Mouse (Mus musculus) intestine, embryonic 15.5 days (tissue): Measurements from ENCODE around the gene Trim8. TPM values are rescaled to one million over a fixed set of nuclear protein-coding genes. Genes with fewer than 3 reads are reported as not detected.

Experiments used
- ATAC-seq: fragments of 200-750 bp; cut with Nextera tagmentation; 2 replicates; pipeline ENCODE4 v1.8.0; 2017; ENCODE audit warnings: moderate TSS enrichment, moderate library complexity
- H3K27ac ChIP-seq: fragments of 300-500 bp; sonication (generic); 2 replicates; pipeline ENCODE4 v1.5.1; 2015; ENCODE audit warnings: mild to moderate bottlenecking, inconsistent platforms
- H3K27me3 ChIP-seq: fragments of 300-500 bp; sonication (generic); replicated peaks from 2 replicates; pipeline ENCODE4 v1.6.1; 2015; ENCODE audit warnings: inconsistent platforms
- H3K36me3 ChIP-seq: fragments of 300-500 bp; sonication (generic); 2 replicates; pipeline ENCODE4 v1.6.1; 2015; ENCODE audit warnings: inconsistent platforms
- H3K4me1 ChIP-seq: fragments of 300-500 bp; sonication (generic); replicated peaks from 2 replicates; pipeline ENCODE4 v1.6.1; 2015; ENCODE audit warnings: inconsistent platforms
- H3K4me2 ChIP-seq: fragments of 300-500 bp; sonication (generic); replicated peaks from 2 replicates; pipeline ENCODE4 v1.6.1; 2015; ENCODE audit warnings: mild to moderate bottlenecking, inconsistent platforms
- H3K4me3 ChIP-seq: fragments of 300-500 bp; sonication (generic); replicated peaks from 2 replicates; pipeline ENCODE4 v1.5.1; 2015; ENCODE audit warnings: inconsistent platforms
- H3K9ac ChIP-seq: fragments of 300-500 bp; sonication (generic); 2 replicates; pipeline ENCODE4 v1.6.1; 2015; ENCODE audit warnings: inconsistent platforms
- H3K9me3 ChIP-seq: fragments of 300-500 bp; sonication (generic); 2 replicates; pipeline ENCODE4 v1.6.1; 2016; ENCODE audit warnings: inconsistent platforms
- WGBS: fragments of 180-500 bp; shearing (Covaris S2); methylation state at CpG from one replicate; pipeline ENCODE4 v1.1.7; 2015; 5-methylcytosine and 5-hydroxymethylcytosine counted together
- polyA plus RNA-seq: library from polyadenylated mRNA; unstranded; fragments of >200 nt; fragmentation: Nextera tagmentation; extraction: Ambion mirVana; gene quantifications from 2 replicates; pipeline ENCODE4 v1.2.1, GENCODE M21; 2015

Gene Trim8
- polyA plus RNA-seq, 1 experiment from 2014 or later: 16.4 TPM

- H3K9ac ChIP-seq: no peak overlapping the region
- ATAC-seq: no peak
- no peak overlapping the region for H3K27ac ChIP-seq
- peaks cover 63% of the 10 kb centered on the region for H3K4me1 ChIP-seq
- no peak overlapping the region for H3K4me3 ChIP-seq
- no peaks in the 10 kb centered on the region for H3K27me3 ChIP-seq
- H3K36me3 ChIP-seq: no peaks in the 10 kb centered on the region
- no peak overlapping the region for H3K4me2 ChIP-seq
- no peaks in the 10 kb centered on the region for H3K9me3 ChIP-seq
- 24% methylated on average over 4 of the region's 4 CpGs for WGBS
Observed at GRCm38 (mm10) chr19:46481756-46482155, 19.7 kb upstream of the Trim8 start.

- Histone ChIP-seq H3K9ac (no peak overlapping the region), H3K27ac (no peak overlapping the region), H3K9me3 (no peaks in the 10 kb centered on the region), H3K36me3 (no peaks in the 10 kb centered on the region), H3K4me1 (peaks cover 62% of the 10 kb centered on the region), H3K4me3 (no peak overlapping the region), H3K27me3 (no peaks in the 10 kb centered on the region), H3K4me2 (no peak overlapping the region)
- no peak for ATAC-seq
- 48% methylated on average over 17 of the region's 17 CpGs for WGBS
Observed at GRCm38 (mm10) chr19:46482896-46483516, 18.5 kb upstream of the Trim8 start.

- Histone ChIP-seq H3K9ac (peak overlapping the region; percentile 5; the same call in 1 of the 2 replicates), H3K27me3 (no peaks in the 10 kb centered on the region), H3K36me3 (no peaks in the 10 kb centered on the region), H3K4me3 (no peak overlapping the region), H3K4me1 (peaks cover 53% of the 10 kb centered on the region), H3K27ac (0 out of 2 replicates have a peak overlapping the region, but pooled peaks have one; percentile 38), H3K4me2 (no peak overlapping the region), H3K9me3 (no peaks in the 10 kb centered on the region)
- 74% methylated on average over 15 of the region's 15 CpGs for WGBS
- no peak for ATAC-seq
Observed at GRCm38 (mm10) chr19:46483701-46484328, 17.7 kb upstream of the Trim8 start.

GRCm38 (mm10) chr19:46484518-46484917 lies 17.0 kb upstream of the Trim8 start:
- Histone ChIP-seq H3K27ac (no peak overlapping the region), H3K4me1 (peaks cover 46% of the 10 kb centered on the region)
- 67% methylated on average over 5 of the region's 5 CpGs for WGBS

GRCm38 (mm10) chr19:46485847-46486246 lies 15.7 kb upstream of the Trim8 start:
- H3K4me1 ChIP-seq: peaks cover 45% of the 10 kb centered on the region

More at GRCm38 (mm10) chr19:46484518-46484917, 17.0 kb upstream of the Trim8 start:
- no peak for ATAC-seq
- H3K27me3 ChIP-seq: no peaks in the 10 kb centered on the region
- no peak overlapping the region for H3K9ac ChIP-seq
- H3K4me3 ChIP-seq: no peak overlapping the region
- H3K36me3 ChIP-seq: no peaks in the 10 kb centered on the region
- H3K9me3 ChIP-seq: no peaks in the 10 kb centered on the region
- no peak overlapping the region for H3K4me2 ChIP-seq

GRCm38 (mm10) chr19:46486709-46487108 lies 14.8 kb upstream of the Trim8 start:
- Histone ChIP-seq H3K27me3 (no peaks in the 10 kb centered on the region), H3K9ac (no peak overlapping the region), H3K4me2 (no peak overlapping the region), H3K27ac (no peak overlapping the region), H3K4me3 (no peak overlapping the region), H3K9me3 (no peaks in the 10 kb centered on the region), H3K4me1 (peaks cover 36% of the 10 kb centered on the region), H3K36me3 (no peaks in the 10 kb centered on the region)
- 56% methylated on average over 2 of the region's 2 CpGs for WGBS
- no peak for ATAC-seq

More at GRCm38 (mm10) chr19:46485847-46486246, 15.7 kb upstream of the Trim8 start:
- ATAC-seq: peak; percentile 71
- WGBS: 51% methylated on average over 9 of the region's 9 CpGs
- H3K9me3 ChIP-seq: no peaks in the 10 kb centered on the region
- H3K36me3 ChIP-seq: no peaks in the 10 kb centered on the region
- H3K9ac ChIP-seq: no peak overlapping the region
- peak overlapping the region; percentile 75 for H3K27ac ChIP-seq
- H3K4me2 ChIP-seq: peak overlapping the region; percentile 15; the same call in 1 of the 2 replicates
- no peak overlapping the region for H3K4me3 ChIP-seq
- no peaks in the 10 kb centered on the region for H3K27me3 ChIP-seq

DNA sequence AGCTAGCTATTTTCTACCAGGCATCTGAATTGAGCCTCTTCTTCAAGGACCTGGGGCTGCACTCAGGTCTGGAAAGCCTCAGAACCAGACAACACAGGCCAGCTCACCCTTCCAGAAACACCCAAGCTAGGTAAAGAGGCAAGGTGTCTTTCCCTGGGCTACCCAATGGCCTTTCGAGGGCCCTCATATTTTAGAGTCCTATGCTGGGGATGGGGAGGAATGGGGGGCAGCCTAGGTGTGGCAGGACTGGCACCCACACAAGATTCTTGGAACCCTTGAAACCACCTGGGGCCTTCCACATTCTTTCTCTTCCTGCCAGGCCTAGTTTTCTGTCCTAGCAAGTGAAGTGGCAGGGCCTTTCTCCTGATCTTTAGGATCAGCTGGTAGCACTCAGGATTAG lies 12.1 kb upstream of the Trim8 start:
- H3K4me2 ChIP-seq: no peak overlapping the region
- H3K9ac ChIP-seq: no peak overlapping the region
- no peaks in the 10 kb centered on the region for H3K27me3 ChIP-seq
- no peaks in the 10 kb centered on the region for H3K9me3 ChIP-seq
- H3K4me3 ChIP-seq: no peak overlapping the region
- H3K36me3 ChIP-seq: no peaks in the 10 kb centered on the region
- ATAC-seq: no peak
- WGBS: 95% methylated on average over 1 of the region's 1 CpGs
- H3K27ac ChIP-seq: no peak overlapping the region
- peaks cover 13% of the 10 kb centered on the region; the same call in 1 of the 2 replicates for H3K4me1 ChIP-seq

GRCm38 (mm10) chr19:46490634-46491033 lies 10.9 kb upstream of the Trim8 start:
- Histone ChIP-seq H3K9me3 (no peaks in the 10 kb centered on the region), H3K27ac (no peak overlapping the region), H3K27me3 (no peaks in the 10 kb centered on the region), H3K4me3 (no peak overlapping the region), H3K9ac (no peak overlapping the region), H3K4me1 (peaks cover 5% of the 10 kb centered on the region; the same call in 1 of the 2 replicates), H3K4me2 (no peak overlapping the region), H3K36me3 (no peaks in the 10 kb centered on the region)
- WGBS: 16% methylated on average over 2 of the region's 2 CpGs
- 0 out of 2 replicates have a peak, but pooled peaks have one; percentile 35 for ATAC-seq

- WGBS: 78% methylated on average over 8 of the region's 8 CpGs
Observed at GRCm38 (mm10) chr19:46495136-46495535, 6.4 kb upstream of the Trim8 start.

DNA sequence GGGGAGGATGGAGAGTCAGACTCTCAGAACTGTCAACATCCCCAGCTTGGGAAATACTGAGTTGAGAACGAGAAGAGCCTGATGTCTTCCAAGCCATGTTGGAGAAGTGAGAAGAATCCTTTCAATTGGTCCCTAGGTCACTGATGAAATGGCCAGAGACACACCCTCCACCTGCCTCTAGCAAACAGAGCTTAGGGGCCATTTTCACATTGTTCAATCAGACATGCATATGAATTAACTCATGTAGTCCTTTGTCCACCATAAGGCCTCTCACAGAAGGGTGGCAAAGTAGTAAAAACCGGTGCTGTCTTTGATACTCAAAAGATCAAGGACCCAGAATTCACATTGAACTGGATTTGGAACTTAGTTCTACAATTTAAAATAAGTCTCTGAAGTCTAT lies 4.3 kb upstream of the Trim8 start:
- no peaks in the 10 kb centered on the region for H3K36me3 ChIP-seq
- H3K27me3 ChIP-seq: no peaks in the 10 kb centered on the region

More at GRCm38 (mm10) chr19:46495136-46495535, 6.4 kb upstream of the Trim8 start:
- no peaks in the 10 kb centered on the region for H3K27me3 ChIP-seq
- H3K4me3 ChIP-seq: no peak overlapping the region
- no peak overlapping the region for H3K9ac ChIP-seq
- no peaks in the 10 kb centered on the region for H3K4me1 ChIP-seq
- H3K9me3 ChIP-seq: no peaks in the 10 kb centered on the region
- H3K27ac ChIP-seq: no peak overlapping the region
- H3K36me3 ChIP-seq: no peaks in the 10 kb centered on the region
- no peak overlapping the region for H3K4me2 ChIP-seq
- ATAC-seq: no peak

GRCm38 (mm10) chr19:46499539-46499835 lies 2.0 kb upstream of the Trim8 start:
- peak overlapping the region; percentile 30; the same call in 1 of the 2 replicates for H3K27ac ChIP-seq

More for the DNA sequence above, 4.3 kb upstream of the Trim8 start:
- Histone ChIP-seq H3K4me2 (no peak overlapping the region), H3K9me3 (no peaks in the 10 kb centered on the region), H3K9ac (no peak overlapping the region), H3K27ac (no peak overlapping the region), H3K4me1 (no peaks in the 10 kb centered on the region), H3K4me3 (no peak overlapping the region)
- ATAC-seq: no peak
- 75% methylated on average over 2 of the region's 2 CpGs for WGBS

DNA sequence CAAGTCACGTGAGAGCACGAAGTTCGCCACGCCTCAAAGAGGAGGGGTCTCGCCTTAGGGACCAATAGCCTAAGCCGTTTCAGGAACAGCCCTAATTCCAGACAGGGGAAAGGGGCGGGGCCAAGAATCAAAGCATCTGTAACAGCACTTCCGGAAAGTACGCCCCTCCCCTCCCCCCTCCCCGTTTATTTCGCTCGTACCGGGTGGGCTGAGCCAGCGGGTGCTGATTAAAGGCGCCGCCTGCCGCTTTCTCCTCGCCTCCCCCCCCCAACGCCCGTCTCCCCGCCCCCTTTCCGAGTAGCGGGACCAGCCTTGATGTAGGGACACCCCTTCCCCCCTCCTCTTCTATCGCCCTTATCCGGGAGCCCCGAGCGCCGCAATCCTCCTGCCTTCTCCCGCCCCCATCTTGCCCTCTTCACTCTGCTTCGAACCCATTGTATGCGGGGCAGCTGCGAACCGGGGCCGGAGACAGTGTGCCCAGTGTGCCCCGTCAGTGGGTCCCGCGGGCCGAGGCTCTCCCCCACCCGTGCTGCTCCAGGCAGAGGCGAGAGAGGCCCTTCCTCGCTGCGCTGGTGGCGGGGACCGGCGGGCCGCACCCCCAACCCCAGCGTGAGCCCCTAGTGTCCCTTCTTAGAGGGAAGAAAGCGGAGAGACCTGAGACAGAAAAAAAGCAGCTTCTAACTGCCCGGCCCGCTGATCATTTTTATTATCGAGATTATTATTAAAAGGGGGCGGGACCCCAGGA lies 1.5 kb upstream of the Trim8 start:
- ATAC-seq: peak; percentile 80
- Histone ChIP-seq H3K4me1 (peaks cover 8% of the 10 kb centered on the region), H3K4me3 (peak overlapping the region; percentile 79), H3K9ac (peak overlapping the region; percentile 88), H3K9me3 (no peaks in the 10 kb centered on the region), H3K27ac (peak overlapping the region; percentile 100), H3K4me2 (peak overlapping the region; percentile 87), H3K27me3 (no peaks in the 10 kb centered on the region), H3K36me3 (no peaks in the 10 kb centered on the region)
- under 1% methylated on average over 48 of the region's 52 CpGs for WGBS

More at GRCm38 (mm10) chr19:46499539-46499835, 2.0 kb upstream of the Trim8 start:
- no peaks in the 10 kb centered on the region for H3K27me3 ChIP-seq
- H3K4me2 ChIP-seq: peak overlapping the region; percentile 87
- no peaks in the 10 kb centered on the region for H3K36me3 ChIP-seq
- no peak for ATAC-seq
- H3K9me3 ChIP-seq: no peaks in the 10 kb centered on the region
- peak overlapping the region; percentile 79 for H3K4me3 ChIP-seq
- H3K4me1 ChIP-seq: peaks cover 3% of the 10 kb centered on the region; the same call in 1 of the 2 replicates
- WGBS: 3% methylated on average over 3 of the region's 3 CpGs
- no peak overlapping the region for H3K9ac ChIP-seq
